Mouse (Mus musculus): Measurements from ENCODE around the gene Syngap1. TPM values are rescaled to one million over a fixed set of nuclear protein-coding genes. Genes with fewer than 3 reads are reported as not detected.
A peak's percentile ranks its signal among the peaks of the same experiment; 100 is the strongest.

Gene Syngap1
- polyA plus RNA-seq, 1 experiment from 2014 or later: 5.9 TPM

DNA sequence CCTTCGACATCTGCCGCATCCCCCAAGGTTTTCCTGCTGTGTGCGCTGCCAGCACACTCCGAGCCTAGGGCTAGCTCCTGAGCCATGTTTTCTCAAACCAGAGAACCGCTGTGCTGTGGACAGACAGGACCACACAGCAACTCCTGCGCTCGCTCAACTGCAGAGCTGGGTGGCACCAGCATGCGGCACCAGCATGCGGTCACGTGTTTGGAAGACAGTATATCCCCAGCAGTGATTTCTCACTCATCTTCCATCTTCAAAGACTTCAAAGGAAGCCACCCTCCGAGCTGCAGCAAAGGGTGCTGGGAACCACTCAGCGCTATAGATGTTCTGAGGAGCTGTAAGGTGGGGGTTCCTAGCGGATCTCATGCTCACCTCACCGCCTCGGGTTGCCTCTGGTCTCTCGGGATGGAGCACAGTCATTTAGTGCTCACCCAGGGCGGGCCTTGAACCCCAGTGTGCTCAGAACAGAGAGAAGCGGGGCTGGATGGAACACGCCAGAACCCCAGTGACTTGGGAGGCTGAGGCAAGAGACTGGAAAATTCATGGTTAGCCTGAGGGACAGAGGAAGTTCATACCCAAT is 63.9 kb downstream of the Syngap1 start:
- H3K36me3 ChIP-seq (ENCODE audit: poor library complexity, severe bottlenecking): no peaks in the 10 kb centered on the region
- H3K27me3 ChIP-seq: no peaks in the 10 kb centered on the region
- H3K4me3 ChIP-seq: no peak overlapping the region
- H3K27ac ChIP-seq: no peak overlapping the region
- no peak overlapping the region for H3K4me2 ChIP-seq
- WGBS: 55% methylated on average over 19 of the region's 19 CpGs
- ATAC-seq: no peak
- H3K9ac ChIP-seq: no peak overlapping the region
- no peaks in the 10 kb centered on the region for H3K9me3 ChIP-seq (replicated peaks)
- H3K4me1 ChIP-seq: no peaks in the 10 kb centered on the region

DNA sequence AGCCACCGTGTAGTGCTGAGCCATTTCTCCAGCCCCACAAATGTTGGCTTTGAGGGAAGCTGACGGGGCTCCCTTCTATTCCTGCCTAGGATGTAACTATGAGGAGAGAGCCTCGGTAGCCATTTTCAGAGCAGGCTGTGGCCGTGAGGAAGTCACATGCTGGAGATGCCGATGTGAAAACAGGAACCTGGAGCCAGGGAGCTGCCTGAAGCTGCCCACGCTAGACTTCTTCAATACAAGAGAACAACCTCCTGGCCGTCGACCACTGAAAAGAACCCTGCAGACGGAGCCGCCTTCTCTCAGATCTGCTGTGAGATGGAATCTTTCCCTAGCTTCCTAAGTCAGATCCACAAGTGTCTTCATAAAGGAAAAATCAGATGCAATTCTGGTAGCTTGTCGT is 64.6 kb downstream of the Syngap1 start:
- no peaks in the 10 kb centered on the region for H3K9me3 ChIP-seq (replicated peaks)
- no peak overlapping the region for H3K9ac ChIP-seq
- H3K4me1 ChIP-seq: no peaks in the 10 kb centered on the region
- 70% methylated on average over 11 of the region's 11 CpGs for WGBS
- H3K36me3 ChIP-seq (ENCODE audit: poor library complexity, severe bottlenecking): no peaks in the 10 kb centered on the region
- H3K27ac ChIP-seq: no peak overlapping the region
- H3K4me3 ChIP-seq: no peak overlapping the region
- no peak overlapping the region for H3K4me2 ChIP-seq
- H3K27me3 ChIP-seq: no peaks in the 10 kb centered on the region
- ATAC-seq: no peak

DNA sequence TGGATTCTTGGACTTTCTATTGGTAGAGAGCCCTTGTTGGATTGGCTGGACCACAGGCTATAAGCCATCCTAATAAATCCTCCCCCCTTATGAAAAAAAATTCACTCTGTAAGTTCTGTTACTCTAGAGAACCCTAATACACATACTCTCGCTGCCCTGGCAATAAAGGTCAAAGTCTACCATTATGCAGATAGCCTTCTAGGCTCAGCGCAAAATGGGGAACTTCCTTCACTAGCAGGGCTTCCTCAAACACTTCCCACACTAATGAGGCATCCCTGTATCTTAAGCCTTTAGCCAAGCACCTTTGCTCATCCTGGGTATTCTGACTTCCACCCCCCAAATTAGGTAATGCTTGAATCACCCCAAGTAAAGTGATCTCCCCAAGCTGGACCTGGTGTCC is 67.2 kb downstream of the Syngap1 start:
- Histone ChIP-seq H3K27me3 (no peaks in the 10 kb centered on the region), H3K4me3 (no peak overlapping the region), H3K9ac (no peak overlapping the region), H3K27ac (no peak overlapping the region), H3K4me1 (no peaks in the 10 kb centered on the region), H3K4me2 (no peak overlapping the region), H3K9me3 (replicated peaks) (no peaks in the 10 kb centered on the region), H3K36me3 (ENCODE audit: poor library complexity, severe bottlenecking) (no peaks in the 10 kb centered on the region)
- ATAC-seq: no peak
- 87% methylated on average over 2 of the region's 2 CpGs for WGBS

DNA sequence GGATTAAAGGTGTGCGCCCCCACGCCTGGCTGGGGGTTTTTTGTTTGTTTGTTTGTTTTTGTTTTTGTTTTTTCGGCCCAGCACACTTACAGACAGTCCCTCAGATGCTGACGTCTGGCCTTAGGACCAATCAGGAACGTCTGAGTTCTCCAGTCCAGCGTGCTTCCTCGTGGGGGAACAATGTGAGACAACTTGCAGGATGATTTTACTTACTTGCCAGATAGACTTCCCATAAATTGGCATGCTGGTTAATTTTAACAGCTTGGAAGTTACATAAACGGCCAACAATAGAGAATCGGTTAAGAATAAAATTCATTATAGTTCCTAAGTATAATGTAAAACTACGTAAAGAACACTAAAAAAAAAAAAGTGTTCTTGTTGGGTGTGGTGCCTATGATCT is 70.1 kb downstream of the Syngap1 start:
- H3K4me2 ChIP-seq: no peak overlapping the region
- 88% methylated on average over 10 of the region's 10 CpGs for WGBS
- H3K36me3 ChIP-seq (ENCODE audit: poor library complexity, severe bottlenecking): no peaks in the 10 kb centered on the region
- no peaks in the 10 kb centered on the region for H3K4me1 ChIP-seq
- no peaks in the 10 kb centered on the region for H3K27me3 ChIP-seq
- no peak for ATAC-seq
- no peak overlapping the region for H3K27ac ChIP-seq
- H3K9ac ChIP-seq: no peak overlapping the region
- H3K9me3 ChIP-seq (replicated peaks): no peaks in the 10 kb centered on the region
- no peak overlapping the region for H3K4me3 ChIP-seq

DNA sequence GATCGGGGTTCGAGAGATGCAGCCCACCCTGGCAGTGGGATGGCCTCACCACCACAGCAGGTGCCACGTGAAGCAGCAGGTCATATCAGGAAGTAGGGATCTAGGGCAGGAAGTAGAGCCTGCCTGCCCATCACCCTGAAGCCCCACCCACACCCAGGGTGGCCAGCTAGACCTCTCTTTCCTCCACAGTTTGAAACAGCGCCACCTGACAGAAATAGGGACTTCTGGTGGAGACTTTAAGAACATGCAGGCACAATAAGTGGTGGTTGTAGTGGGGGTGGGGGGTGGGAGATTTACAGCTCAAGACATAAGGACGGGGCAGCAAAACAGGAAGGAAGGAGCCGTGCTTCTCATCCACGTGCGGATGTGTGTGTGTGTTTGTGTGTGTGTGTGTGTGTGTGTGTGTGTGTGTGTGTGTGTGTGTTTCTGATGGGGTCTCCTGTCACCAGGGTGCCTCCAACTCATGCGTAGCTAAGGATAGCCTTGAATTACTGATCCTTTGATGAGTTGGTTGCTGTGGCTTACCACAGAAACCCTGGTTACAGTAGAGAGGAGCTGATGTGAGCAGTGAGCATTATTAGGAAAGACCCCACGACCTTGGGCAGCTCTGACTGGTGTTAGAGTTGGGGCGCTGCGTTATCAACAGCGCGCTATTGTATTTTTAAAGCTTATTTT is 71.1 kb downstream of the Syngap1 start:
- 69% methylated on average over 13 of the region's 14 CpGs for WGBS
- Histone ChIP-seq H3K4me2 (no peak overlapping the region), H3K27me3 (no peaks in the 10 kb centered on the region), H3K9ac (no peak overlapping the region), H3K4me3 (no peak overlapping the region), H3K36me3 (ENCODE audit: poor library complexity, severe bottlenecking) (no peaks in the 10 kb centered on the region), H3K9me3 (replicated peaks) (no peaks in the 10 kb centered on the region), H3K27ac (no peak overlapping the region), H3K4me1 (no peaks in the 10 kb centered on the region)
- no peak for ATAC-seq

DNA sequence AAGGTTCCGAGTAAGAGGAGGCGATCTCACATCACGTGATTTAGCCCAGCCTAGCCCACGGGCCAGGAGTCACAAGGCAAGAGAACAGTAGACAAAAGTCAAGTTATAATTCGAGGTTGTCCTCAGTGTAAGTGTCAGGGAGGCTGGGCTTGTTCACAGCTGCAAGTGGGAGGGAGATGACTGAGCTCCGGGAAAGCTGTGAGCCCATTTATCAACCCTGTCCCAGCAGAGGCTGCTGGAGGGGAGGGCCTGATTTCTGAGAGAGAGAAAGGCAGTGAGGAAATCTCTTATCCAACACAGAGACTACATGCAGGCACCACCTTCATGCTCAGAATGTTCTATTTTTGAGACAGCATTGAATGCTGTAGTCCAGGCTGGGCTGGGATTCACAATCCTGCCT is 71.9 kb downstream of the Syngap1 start:
- WGBS: 55% methylated on average over 6 of the region's 6 CpGs
- H3K9ac ChIP-seq: no peak overlapping the region
- H3K4me1 ChIP-seq: 0 out of 2 replicates have a peak, but pooled peaks cover 3% of the 10 kb centered on the region
- H3K4me3 ChIP-seq: no peak overlapping the region
- H3K9me3 ChIP-seq (replicated peaks): no peaks in the 10 kb centered on the region
- no peaks in the 10 kb centered on the region for H3K27me3 ChIP-seq
- H3K27ac ChIP-seq: no peak overlapping the region
- H3K4me2 ChIP-seq: no peak overlapping the region
- no peak for ATAC-seq
- H3K36me3 ChIP-seq (ENCODE audit: poor library complexity, severe bottlenecking): no peaks in the 10 kb centered on the region

DNA sequence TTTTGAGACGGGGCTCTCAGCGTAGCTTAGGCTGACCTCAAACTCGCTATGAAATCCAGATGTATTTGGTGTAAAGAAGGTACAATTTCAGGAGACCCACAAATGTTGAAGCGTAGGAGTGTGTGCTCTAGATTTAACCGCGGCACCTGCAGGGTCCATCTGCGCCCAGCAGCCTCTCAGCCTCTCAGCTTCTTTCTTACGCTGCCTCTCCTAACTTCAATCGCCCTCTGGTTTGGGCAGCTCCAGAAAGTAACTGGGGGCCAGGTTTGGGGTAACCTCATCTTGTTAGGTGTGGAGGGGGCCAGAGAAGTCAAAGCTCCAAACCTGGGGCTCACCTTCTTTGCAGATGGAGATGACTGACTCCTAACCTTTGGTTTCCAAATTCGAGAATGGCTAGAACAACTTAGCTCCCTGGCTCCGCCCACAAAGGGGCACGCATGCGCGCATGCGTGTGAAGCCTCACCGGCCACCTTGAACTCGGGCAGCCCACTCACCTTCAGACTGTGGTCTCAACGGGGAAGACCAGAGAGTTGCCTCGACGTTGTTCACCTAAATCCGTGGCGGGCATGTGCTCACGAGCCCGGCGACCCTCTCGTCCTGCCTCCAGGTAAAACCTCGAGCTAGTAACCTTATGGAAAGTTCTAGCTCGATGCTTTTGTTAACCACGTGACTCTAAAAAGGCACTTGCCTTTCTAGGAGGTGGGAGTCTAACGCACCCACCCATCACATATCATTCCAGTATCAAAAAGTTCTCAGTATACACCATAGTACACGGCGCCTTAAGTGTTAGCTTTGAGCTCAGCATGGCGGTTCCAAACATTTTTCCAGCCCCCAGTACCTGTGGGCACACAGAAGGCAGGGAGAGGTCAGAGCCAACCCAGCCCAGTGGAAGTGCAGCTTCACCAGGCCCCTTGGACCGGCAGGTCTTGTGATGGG is 76.8 kb downstream of the Syngap1 start:
- H3K9ac ChIP-seq: peak overlapping the region; percentile 55
- WGBS: 8% methylated on average over 34 of the region's 34 CpGs
- H3K4me1 ChIP-seq: peaks cover 11% of the 10 kb centered on the region
- peaks cover 34% of the 10 kb centered on the region for H3K36me3 ChIP-seq (ENCODE audit: poor library complexity, severe bottlenecking)
- ATAC-seq: peak; percentile 76
- peak overlapping the region; percentile 67 for H3K4me2 ChIP-seq
- H3K9me3 ChIP-seq (replicated peaks): no peaks in the 10 kb centered on the region
- H3K27me3 ChIP-seq: no peaks in the 10 kb centered on the region
- no peak overlapping the region for H3K27ac ChIP-seq
- peak overlapping the region; percentile 44 for H3K4me3 ChIP-seq

DNA sequence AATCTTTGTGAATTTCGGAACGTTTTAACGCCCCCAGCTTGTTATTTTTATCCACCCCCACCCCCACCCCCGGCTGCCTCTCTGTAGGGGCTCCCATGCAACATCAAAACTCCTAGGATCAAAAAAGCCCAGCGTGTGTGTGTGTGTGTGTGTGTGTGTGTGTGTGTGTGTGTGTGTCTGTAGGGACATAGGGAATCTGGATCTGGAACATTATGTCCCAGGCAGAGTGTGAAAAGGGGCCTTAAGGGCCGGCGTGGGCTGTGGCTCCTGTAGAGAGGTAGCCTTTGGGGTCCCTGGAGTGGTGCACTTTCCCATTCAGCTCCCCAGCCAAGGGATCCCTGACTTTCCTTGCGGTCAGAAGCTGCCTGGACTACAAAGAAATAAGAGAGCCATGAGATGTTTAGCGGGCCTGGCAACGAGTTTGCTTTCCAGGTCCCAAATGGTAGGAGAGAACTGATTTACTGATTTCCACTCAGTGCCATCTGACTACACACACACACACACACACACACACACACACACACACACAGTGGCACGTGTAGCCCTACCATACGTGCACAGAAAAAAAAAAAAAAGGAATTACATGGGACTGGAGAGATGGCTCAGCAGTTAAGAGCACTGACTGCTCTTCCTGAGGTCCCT is 77.6 kb downstream of the Syngap1 start:
- Histone ChIP-seq H3K4me3 (peak overlapping the region; percentile 44), H3K27ac (no peak overlapping the region), H3K4me2 (peak overlapping the region; percentile 67), H3K4me1 (peaks cover 11% of the 10 kb centered on the region), H3K9ac (no peak overlapping the region), H3K9me3 (replicated peaks) (no peaks in the 10 kb centered on the region), H3K36me3 (ENCODE audit: poor library complexity, severe bottlenecking) (peaks cover 40% of the 10 kb centered on the region), H3K27me3 (no peaks in the 10 kb centered on the region)
- WGBS: 40% methylated on average over 12 of the region's 12 CpGs
- no peak for ATAC-seq

DNA sequence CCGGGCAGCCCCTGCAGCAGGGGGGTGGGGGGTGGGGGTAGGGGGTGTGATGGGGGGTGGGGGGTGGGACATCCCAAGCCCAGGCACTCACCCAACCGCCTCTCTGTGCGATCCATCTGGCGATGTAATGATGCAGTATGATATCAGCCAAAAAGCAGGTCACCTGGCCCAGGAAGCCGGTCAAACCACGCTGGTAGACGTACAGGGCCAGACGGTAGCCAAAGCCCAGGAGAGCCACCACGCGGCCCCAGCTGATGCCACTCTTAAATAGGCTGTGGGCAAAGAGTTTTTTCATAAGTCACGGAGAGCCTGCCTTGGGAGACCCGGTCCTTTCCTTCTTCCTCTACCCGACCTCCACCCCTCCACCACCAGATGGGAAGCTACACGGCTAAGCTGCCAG is 80.0 kb downstream of the Syngap1 start:
- no peak overlapping the region for H3K9ac ChIP-seq
- H3K4me2 ChIP-seq: no peak overlapping the region
- H3K4me3 ChIP-seq: no peak overlapping the region
- H3K4me1 ChIP-seq: peaks cover 11% of the 10 kb centered on the region
- no peaks in the 10 kb centered on the region for H3K9me3 ChIP-seq (replicated peaks)
- WGBS: 90% methylated on average over 13 of the region's 14 CpGs
- H3K27me3 ChIP-seq: no peaks in the 10 kb centered on the region
- peaks cover 61% of the 10 kb centered on the region for H3K36me3 ChIP-seq (ENCODE audit: poor library complexity, severe bottlenecking)
- ATAC-seq: no peak
- no peak overlapping the region for H3K27ac ChIP-seq

DNA sequence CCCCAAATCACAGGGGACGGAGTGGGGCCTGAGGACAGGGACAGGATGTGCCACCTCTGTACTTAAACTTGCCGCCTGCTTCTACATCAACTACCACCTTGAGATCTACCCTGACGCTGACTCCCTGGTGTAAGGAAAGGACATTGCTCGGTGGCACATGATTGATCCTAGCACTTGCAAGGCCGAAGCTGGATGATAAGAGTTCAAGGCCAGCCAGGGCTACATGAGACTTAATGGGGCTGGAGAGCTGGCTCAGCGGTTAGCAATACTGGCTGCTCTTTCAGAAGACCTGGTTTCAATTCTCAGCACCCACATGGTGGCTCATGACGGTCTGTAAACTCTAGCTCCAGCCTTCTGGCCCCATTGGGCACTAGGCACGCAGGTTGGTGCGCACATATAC is 80.7 kb downstream of the Syngap1 start:
- no peak overlapping the region for H3K9ac ChIP-seq
- no peaks in the 10 kb centered on the region for H3K27me3 ChIP-seq
- 95% methylated on average over 9 of the region's 9 CpGs for WGBS
- H3K36me3 ChIP-seq (ENCODE audit: poor library complexity, severe bottlenecking): peaks cover 62% of the 10 kb centered on the region
- H3K4me1 ChIP-seq: peaks cover 11% of the 10 kb centered on the region
- ATAC-seq: no peak
- H3K9me3 ChIP-seq (replicated peaks): no peaks in the 10 kb centered on the region
- no peak overlapping the region for H3K27ac ChIP-seq
- no peak overlapping the region for H3K4me3 ChIP-seq
- no peak overlapping the region for H3K4me2 ChIP-seq
